Mouse (Mus musculus): ENCODE measurements around the gene Slco2b1. TPM values are rescaled to one million over a fixed set of nuclear protein-coding genes. Genes with fewer than 3 reads are reported as not detected.
"Not testable (repeated sequence)": the region's sequence is repeated elsewhere in the genome, so short reads cannot be mapped to it uniquely, and the experiment has no call there.

Gene Slco2b1
- 3.8 and 3.9 TPM in 2 replicates for polyA plus RNA-seq (2015; fragmentation: Nextera tagmentation; extraction: Ambion mirVana)

GRCm38 (mm10) chr7:99711166-99711565 is at the start of gene Slco2b1:
Gene Slco2b1, minus strand, starts transcription at chr7:99711340.
- DNase-seq (ENCODE audit: low spot score), result no peak
- Histone ChIP-seq H3K36me3 (ENCODE audit: insufficient read depth, low read length) (no peaks in the 10 kb centered on the region), H3K9ac (replicated peaks; ENCODE audit: low read depth) (no peak within 1 kb of the TSS), H3K4me2 (replicated peaks; ENCODE audit: low read depth, low read length) (no peak within 1 kb of the TSS), H3K4me3 (ENCODE audit: low read depth, low read length) (no peak within 1 kb of the TSS), H3K4me1 (ENCODE audit: insufficient read depth, low read depth, low read length) (peaks cover 5% of the 10 kb centered on the region; the same call in 1 of the 2 replicates), H3K27me3 (replicated peaks; ENCODE audit: insufficient read depth, low read length) (no peaks in the 10 kb centered on the region), H3K27ac (ENCODE audit: low read length) (no peak within 1 kb of the TSS), H3K9me3 (ENCODE audit: low read length) (no peaks in the 10 kb centered on the region)
- TF ChIP-seq EP300 (IDR thresholded peaks at IDR 0.05) (no peak), CTCF (IDR thresholded peaks at IDR 0.05) (no peak)
- ATAC-seq, result no peak
- 53% methylated on average over 8 of the region's 8 CpGs for WGBS

DNA sequence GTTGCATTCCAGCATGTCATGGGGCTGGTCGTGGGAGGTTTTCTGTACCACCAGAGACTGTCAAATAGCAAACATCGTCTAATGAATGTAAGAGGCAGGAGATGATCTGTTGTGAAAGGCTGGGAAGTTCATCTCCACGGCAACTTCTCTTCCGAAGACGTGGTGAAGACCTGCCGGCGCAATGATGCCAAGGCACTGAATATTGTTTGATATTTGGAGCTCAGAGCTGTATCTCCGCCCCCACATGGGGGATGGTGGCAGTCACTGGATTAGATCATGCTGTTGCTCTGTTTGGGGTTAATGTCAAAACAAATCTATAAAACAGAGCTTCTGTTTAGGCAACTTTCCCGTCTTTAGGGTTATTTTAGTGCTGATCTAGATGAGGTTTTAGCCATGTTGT is 28.1 kb upstream of the Slco2b1 start:
- DNase-seq (ENCODE audit: low spot score) (peak; percentile 35), ATAC-seq (peak; percentile 26; the same call in 1 of the 2 replicates)
- Histone ChIP-seq H3K9me3 (ENCODE audit: low read length) (no peaks in the 10 kb centered on the region), H3K27ac (ENCODE audit: low read length) (no peak overlapping the region), H3K4me2 (replicated peaks; ENCODE audit: low read depth, low read length) (no peak overlapping the region), H3K4me1 (ENCODE audit: insufficient read depth, low read depth, low read length) (no peaks in the 10 kb centered on the region), H3K9ac (replicated peaks; ENCODE audit: low read depth) (no peak overlapping the region), H3K4me3 (ENCODE audit: low read depth, low read length) (no peak overlapping the region), H3K36me3 (ENCODE audit: insufficient read depth, low read length) (no peaks in the 10 kb centered on the region), H3K27me3 (replicated peaks; ENCODE audit: insufficient read depth, low read length) (no peaks in the 10 kb centered on the region)
- WGBS, result 47% methylated on average over 9 of the region's 9 CpGs
- TF ChIP-seq CTCF (IDR thresholded peaks at IDR 0.05) (no peak), EP300 (IDR thresholded peaks at IDR 0.05) (no peak)

DNA sequence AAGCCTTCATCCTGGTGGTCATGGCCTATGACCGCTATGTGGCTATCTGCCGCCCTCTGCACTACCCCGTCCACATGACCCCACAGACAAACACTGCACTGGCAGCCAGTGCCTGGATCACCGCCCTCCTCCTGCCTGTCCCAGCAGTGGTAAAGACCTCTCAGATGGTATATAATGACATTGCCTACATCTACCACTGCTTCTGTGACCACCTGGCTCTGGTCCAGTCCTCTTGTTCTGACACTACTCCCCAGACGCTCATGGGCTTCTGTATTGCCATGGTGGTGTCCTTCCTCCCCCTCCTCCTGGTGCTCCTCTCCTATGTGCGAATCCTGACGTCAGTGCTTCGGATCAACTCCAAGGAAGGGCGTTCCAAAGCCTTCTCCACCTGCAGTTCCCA is 24.4 kb upstream of the Slco2b1 start:
- WGBS, result 85% methylated on average over 9 of the region's 9 CpGs

DNA sequence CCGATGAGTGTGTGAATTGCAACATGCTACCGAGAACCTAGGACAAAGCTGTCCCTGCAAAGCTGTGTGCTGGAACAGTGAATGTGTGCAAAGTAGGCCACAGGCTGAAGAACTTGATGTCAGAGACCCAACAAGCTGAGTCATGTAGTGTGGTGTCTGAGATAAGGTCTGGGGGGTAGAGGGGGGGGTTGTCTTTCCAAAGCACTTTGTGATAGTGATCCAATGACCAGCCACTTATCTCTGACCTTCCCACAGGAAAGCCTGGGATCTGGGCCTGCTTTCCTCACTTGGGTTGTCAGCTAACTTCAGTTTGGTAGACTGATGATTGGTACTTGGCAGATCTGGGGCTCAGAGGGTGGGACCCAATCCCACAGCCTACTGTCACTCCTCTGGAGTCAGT is 23.5 kb upstream of the Slco2b1 start:
- 85% methylated on average over 2 of the region's 2 CpGs for WGBS
- DNase-seq (ENCODE audit: low spot score), result no peak

More for the DNA sequence above, 24.4 kb upstream of the Slco2b1 start:
- H3K36me3 ChIP-seq (ENCODE audit: insufficient read depth, low read length); H3K27me3 ChIP-seq (replicated peaks; ENCODE audit: insufficient read depth, low read length); H3K9ac ChIP-seq (replicated peaks; ENCODE audit: low read depth); ATAC-seq; H3K4me2 ChIP-seq (replicated peaks; ENCODE audit: low read depth, low read length); H3K4me1 ChIP-seq (ENCODE audit: insufficient read depth, low read depth, low read length); H3K4me3 ChIP-seq (ENCODE audit: low read depth, low read length); H3K27ac ChIP-seq (ENCODE audit: low read length); H3K9me3 ChIP-seq (ENCODE audit: low read length); DNase-seq (ENCODE audit: low spot score): not testable (repeated sequence)

DNA sequence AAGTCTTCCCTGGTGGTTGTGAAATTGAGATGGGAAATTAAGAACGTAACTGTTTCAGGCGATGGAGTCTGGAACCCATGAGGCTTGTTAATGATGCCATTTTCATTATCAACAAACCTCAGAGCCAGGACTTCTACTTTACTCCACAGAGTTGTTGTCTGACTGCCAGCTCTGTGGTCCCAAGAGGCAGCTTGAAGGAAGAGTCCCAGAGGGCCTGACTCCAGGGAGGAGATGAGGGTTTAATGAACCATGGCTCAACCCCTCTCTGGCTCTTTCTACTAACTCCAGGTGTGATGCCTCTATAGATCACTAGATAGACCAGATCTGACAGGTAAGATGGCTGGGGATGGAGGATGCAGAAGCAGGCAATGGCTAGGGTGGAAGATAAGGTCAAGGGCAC is 18.8 kb upstream of the Slco2b1 start, which contains the start of gene Olfr520:
Gene Olfr520, plus strand, starts transcription at position 301 of the 400 bp plus-strand sequence.
- 87% methylated on average over 2 of the region's 2 CpGs for WGBS
- no peak for TF ChIP-seq CTCF (IDR thresholded peaks at IDR 0.05)
- DNase-seq (ENCODE audit: low spot score) (no peak), ATAC-seq (no peak)
- no peak within 1 kb of the TSS for H3K4me3 ChIP-seq (ENCODE audit: low read depth, low read length)
- no peaks in the 10 kb centered on the region for H3K27me3 ChIP-seq (replicated peaks; ENCODE audit: insufficient read depth, low read length)
- H3K36me3 ChIP-seq (ENCODE audit: insufficient read depth, low read length), result no peaks in the 10 kb centered on the region
- no peak within 1 kb of the TSS for H3K4me2 ChIP-seq (replicated peaks; ENCODE audit: low read depth, low read length)
- H3K4me1 ChIP-seq (ENCODE audit: insufficient read depth, low read depth, low read length), result no peaks in the 10 kb centered on the region
- no peak within 1 kb of the TSS for H3K27ac ChIP-seq (ENCODE audit: low read length)
- no peak within 1 kb of the TSS for H3K9ac ChIP-seq (replicated peaks; ENCODE audit: low read depth)
- no peaks in the 10 kb centered on the region; the same call in 1 of the 2 replicates for H3K9me3 ChIP-seq (ENCODE audit: low read length)

More for the DNA sequence above, 23.5 kb upstream of the Slco2b1 start:
- no peak overlapping the region for H3K4me3 ChIP-seq (ENCODE audit: low read depth, low read length)
- no peaks in the 10 kb centered on the region for H3K27me3 ChIP-seq (replicated peaks; ENCODE audit: insufficient read depth, low read length)
- no peak for ATAC-seq
- no peaks in the 10 kb centered on the region for H3K4me1 ChIP-seq (ENCODE audit: insufficient read depth, low read depth, low read length)
- H3K27ac ChIP-seq (ENCODE audit: low read length), result no peak overlapping the region
- no peak overlapping the region for H3K4me2 ChIP-seq (replicated peaks; ENCODE audit: low read depth, low read length)
- no peak for TF ChIP-seq CTCF (IDR thresholded peaks at IDR 0.05)
- TF ChIP-seq EP300 (IDR thresholded peaks at IDR 0.05), result no peak
- H3K36me3 ChIP-seq (ENCODE audit: insufficient read depth, low read length), result no peaks in the 10 kb centered on the region
- no peak overlapping the region for H3K9ac ChIP-seq (replicated peaks; ENCODE audit: low read depth)
- no peaks in the 10 kb centered on the region for H3K9me3 ChIP-seq (ENCODE audit: low read length)

GRCm38 (mm10) chr7:99716536-99716935 is 5.4 kb upstream of the Slco2b1 start:
- Histone ChIP-seq H3K27ac (ENCODE audit: low read length) (no peak overlapping the region), H3K4me1 (ENCODE audit: insufficient read depth, low read depth, low read length) (no peaks in the 10 kb centered on the region), H3K36me3 (ENCODE audit: insufficient read depth, low read length) (no peaks in the 10 kb centered on the region), H3K27me3 (replicated peaks; ENCODE audit: insufficient read depth, low read length) (no peaks in the 10 kb centered on the region), H3K4me3 (ENCODE audit: low read depth, low read length) (no peak overlapping the region), H3K9ac (replicated peaks; ENCODE audit: low read depth) (no peak overlapping the region), H3K9me3 (ENCODE audit: low read length) (no peaks in the 10 kb centered on the region), H3K4me2 (replicated peaks; ENCODE audit: low read depth, low read length) (no peak overlapping the region)
- DNase-seq (ENCODE audit: low spot score), result no peak
- ATAC-seq, result no peak
- TF ChIP-seq EP300 (IDR thresholded peaks at IDR 0.05) (no peak), CTCF (IDR thresholded peaks at IDR 0.05) (no peak)
- WGBS, result 84% methylated on average over 2 of the region's 2 CpGs

- H3K27ac ChIP-seq (ENCODE audit: low read length), result no peak overlapping the region
- no peak overlapping the region for H3K4me3 ChIP-seq (ENCODE audit: low read depth, low read length)
- H3K9me3 ChIP-seq (ENCODE audit: low read length), result no peaks in the 10 kb centered on the region
- WGBS, result 77% methylated on average over 4 of the region's 4 CpGs
- H3K4me2 ChIP-seq (replicated peaks; ENCODE audit: low read depth, low read length), result no peak overlapping the region
- no peak for ATAC-seq
- peaks cover 3% of the 10 kb centered on the region; the same call in 1 of the 2 replicates for H3K4me1 ChIP-seq (ENCODE audit: insufficient read depth, low read depth, low read length)
- no peaks in the 10 kb centered on the region for H3K36me3 ChIP-seq (ENCODE audit: insufficient read depth, low read length)
- no peaks in the 10 kb centered on the region for H3K27me3 ChIP-seq (replicated peaks; ENCODE audit: insufficient read depth, low read length)
- TF ChIP-seq CTCF (IDR thresholded peaks at IDR 0.05) (no peak), EP300 (IDR thresholded peaks at IDR 0.05) (no peak)
- no peak overlapping the region for H3K9ac ChIP-seq (replicated peaks; ENCODE audit: low read depth)
- no peak for DNase-seq (ENCODE audit: low spot score)
Observed at GRCm38 (mm10) chr7:99712431-99712830, 1.3 kb upstream of the Slco2b1 start.

Data from lung, postnatal 0 days (tissue).